Mouse (Mus musculus): Measurements from ENCODE around the gene Fdps. TPM values are rescaled to one million over a fixed set of nuclear protein-coding genes. Genes with fewer than 3 reads are reported as not detected.
A peak's percentile ranks its signal among the peaks of the same experiment; 100 is the strongest.

Gene Fdps
- polyA plus RNA-seq, 1 experiment from 2014 or later, result 577 TPM

DNA sequence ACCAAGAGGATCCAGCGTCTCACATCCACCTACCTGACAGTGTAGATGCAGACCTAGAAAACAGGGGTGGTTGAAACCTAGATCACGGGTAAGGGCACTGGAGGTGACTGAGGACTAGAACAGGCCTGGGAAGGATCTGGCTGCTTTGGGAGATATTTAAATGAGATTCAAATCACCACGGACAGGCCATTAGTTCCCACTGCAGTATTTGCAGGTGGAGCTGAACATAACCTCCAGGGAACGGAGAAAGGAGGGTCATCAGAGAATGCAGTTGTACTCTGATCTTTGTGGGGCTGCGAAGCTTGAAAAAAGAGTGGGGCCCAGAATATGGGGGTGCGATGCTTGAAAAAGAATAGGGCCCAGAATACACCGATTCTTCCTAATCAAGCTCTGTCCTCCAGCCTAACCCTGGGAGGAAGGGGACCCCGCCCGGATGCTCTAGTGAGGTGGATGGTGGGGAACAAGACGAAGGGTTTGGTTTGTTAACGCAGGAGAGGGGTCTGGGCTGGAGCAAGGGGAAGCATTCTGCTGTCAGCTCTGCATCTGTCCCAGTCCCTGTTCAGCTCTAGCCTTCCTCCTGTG lies 9.2 kb downstream of the Fdps start:
- Histone ChIP-seq H3K9ac (ENCODE audit: low read depth, low read length) (peak overlapping the region; percentile 86), H3K4me3 (ENCODE audit: low read depth, low read length) (peak overlapping the region; percentile 82), H3K4me1 (ENCODE audit: control insufficient read depth, insufficient read depth, low read length) (peaks cover 19% of the 10 kb centered on the region), H3K4me2 (ENCODE audit: low read length) (peak overlapping the region; percentile 97), H3K9me3 (replicated peaks; ENCODE audit: control insufficient read depth, low read length, poor library complexity, severe bottlenecking) (no peaks in the 10 kb centered on the region), H3K27ac (ENCODE audit: low read length) (peak overlapping the region; percentile 74), H3K27me3 (ENCODE audit: control insufficient read depth, insufficient read depth, low read depth, low read length) (no peaks in the 10 kb centered on the region), H3K36me3 (ENCODE audit: control insufficient read depth, insufficient read depth, low read length) (peaks cover 36% of the 10 kb centered on the region)
- ATAC-seq, result peak; percentile 32
- WGBS, result 11% methylated on average over 11 of the region's 11 CpGs

DNA sequence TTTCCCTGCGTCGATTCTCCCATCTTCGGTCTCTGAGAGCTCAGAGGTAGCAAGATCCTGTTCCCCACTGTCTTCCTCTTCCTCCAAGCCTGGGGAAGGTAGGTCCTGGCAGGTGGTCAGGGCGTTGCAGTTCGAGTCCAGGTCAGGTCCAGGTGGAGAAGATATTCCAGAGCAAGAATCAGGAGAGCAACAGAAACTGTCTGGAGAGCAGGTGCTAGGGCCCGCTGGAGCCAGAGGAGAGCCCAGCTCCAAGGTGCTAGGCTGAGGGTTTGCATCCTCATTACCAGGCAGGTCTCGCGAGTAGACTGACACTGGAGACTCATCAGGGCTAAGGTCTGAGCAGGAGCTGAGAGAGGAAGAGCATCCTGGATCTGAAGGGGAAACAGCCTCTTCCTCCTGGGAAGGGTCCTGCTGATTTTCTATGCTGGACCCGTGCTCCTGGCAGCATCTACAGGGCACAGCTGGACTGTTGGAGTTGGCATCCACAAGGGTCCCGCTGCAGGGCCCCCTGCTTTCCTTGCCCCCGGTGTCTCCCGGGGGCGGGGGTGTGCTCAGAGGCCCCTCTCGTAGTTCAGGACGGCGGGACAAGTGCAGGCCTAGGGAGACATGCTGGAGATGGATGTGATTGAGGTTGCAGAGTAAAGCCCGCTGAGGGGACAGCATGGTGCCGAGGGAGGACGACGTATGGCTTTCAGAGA lies 9.8 kb downstream of the Fdps start:
- no peak for ATAC-seq
- Histone ChIP-seq H3K9ac (ENCODE audit: low read depth, low read length) (peak overlapping the region; percentile 86), H3K4me1 (ENCODE audit: control insufficient read depth, insufficient read depth, low read length) (peaks cover 19% of the 10 kb centered on the region), H3K36me3 (ENCODE audit: control insufficient read depth, insufficient read depth, low read length) (peaks cover 36% of the 10 kb centered on the region), H3K4me3 (ENCODE audit: low read depth, low read length) (peak overlapping the region; percentile 82), H3K27ac (ENCODE audit: low read length) (peak overlapping the region; percentile 79), H3K9me3 (replicated peaks; ENCODE audit: control insufficient read depth, low read length, poor library complexity, severe bottlenecking) (no peaks in the 10 kb centered on the region), H3K4me2 (ENCODE audit: low read length) (peak overlapping the region; percentile 97), H3K27me3 (ENCODE audit: control insufficient read depth, insufficient read depth, low read depth, low read length) (no peaks in the 10 kb centered on the region)
- WGBS, result 7% methylated on average over 20 of the region's 20 CpGs

DNA sequence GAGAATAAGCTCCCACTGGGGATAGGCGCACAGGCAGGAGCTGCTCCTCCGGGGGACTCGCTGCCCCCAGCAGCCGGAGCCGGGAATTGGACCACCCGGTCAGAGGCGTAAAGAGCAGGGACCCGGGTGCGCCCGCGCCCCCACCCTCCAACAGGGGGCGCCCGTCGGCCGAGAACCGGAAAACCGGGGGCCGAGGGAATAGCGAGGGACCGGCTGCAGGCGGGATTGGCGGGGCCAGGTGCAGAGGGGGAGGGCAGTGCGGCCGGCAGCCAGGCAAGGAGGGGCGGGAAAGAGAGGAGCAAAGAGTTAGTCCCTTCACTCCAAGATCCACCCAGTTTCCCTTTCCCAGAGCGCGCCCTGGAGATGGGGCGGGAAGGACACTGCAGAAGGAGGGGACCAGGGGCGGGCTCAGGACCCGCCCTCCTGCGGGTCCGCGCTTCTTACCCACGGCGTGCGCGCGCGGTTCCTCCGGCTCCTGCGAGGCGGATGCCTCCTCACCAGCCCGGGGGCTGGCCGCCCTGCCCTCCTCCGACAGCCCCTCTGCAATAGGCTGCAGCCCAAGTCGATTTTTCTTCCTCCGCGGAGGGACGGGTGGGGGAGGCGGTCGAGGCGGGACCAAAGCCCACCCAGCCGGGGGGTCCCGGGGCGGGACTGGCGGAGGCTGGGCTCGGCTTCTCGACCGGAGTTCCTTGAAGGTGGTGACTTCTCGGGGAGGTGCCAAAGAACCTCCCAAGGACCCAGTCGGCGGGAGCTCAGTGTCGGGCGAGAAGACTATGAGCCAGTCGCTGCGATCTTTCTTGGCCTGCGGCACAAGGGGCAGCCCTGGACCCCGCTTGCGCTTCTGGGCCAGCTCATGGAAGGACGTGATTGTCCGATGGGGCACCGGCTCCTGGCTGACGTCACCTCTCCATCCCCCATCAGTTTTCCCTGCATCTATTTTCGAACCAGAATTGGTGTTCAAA lies 10.8 kb downstream of the Fdps start:
- ATAC-seq, result peak; percentile 46
- Histone ChIP-seq H3K27me3 (ENCODE audit: control insufficient read depth, insufficient read depth, low read depth, low read length) (no peaks in the 10 kb centered on the region), H3K4me1 (ENCODE audit: control insufficient read depth, insufficient read depth, low read length) (peaks cover 19% of the 10 kb centered on the region), H3K36me3 (ENCODE audit: control insufficient read depth, insufficient read depth, low read length) (peaks cover 35% of the 10 kb centered on the region), H3K9ac (ENCODE audit: low read depth, low read length) (peak overlapping the region; percentile 86), H3K4me2 (ENCODE audit: low read length) (peak overlapping the region; percentile 97), H3K27ac (ENCODE audit: low read length) (peak overlapping the region; percentile 79), H3K4me3 (ENCODE audit: low read depth, low read length) (peak overlapping the region; percentile 82), H3K9me3 (replicated peaks; ENCODE audit: control insufficient read depth, low read length, poor library complexity, severe bottlenecking) (no peaks in the 10 kb centered on the region)
- WGBS, result under 1% methylated on average over 61 of the region's 74 CpGs

DNA sequence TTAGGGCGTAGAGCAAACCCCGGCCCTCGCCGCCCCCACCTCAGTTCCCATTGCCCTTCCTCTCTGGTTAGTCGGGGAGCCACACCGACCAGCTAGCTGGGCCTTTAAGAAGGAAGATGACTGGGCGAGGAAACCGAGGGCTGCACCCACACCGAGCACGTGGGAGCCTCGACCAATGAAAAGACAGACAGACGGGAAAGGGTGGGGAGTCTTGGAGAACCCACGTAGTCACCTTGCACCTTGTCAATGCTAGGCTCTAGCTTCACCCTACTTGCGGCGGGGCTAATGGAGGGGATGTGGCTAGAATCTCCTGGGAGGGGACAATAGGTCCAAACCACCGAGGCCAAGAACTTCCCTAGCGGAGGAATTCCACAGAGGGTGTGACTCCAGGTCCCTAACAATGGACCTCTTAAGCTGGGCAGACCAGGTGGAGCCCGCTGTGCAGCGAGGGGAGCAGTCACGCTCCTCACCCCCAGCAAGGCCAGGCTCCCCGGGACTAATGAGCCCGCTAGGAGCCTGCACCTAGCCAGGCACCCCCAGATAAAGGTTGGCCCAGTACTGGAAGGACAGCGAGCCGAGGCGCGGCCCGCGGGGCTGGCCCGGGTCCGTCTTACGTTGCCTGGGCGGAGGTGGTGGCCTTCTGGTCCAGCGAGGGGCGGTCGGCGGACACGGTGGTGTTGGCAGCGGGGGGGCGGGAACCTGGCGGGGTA lies 11.7 kb downstream of the Fdps start:
- Histone ChIP-seq H3K27me3 (ENCODE audit: control insufficient read depth, insufficient read depth, low read depth, low read length) (no peaks in the 10 kb centered on the region), H3K4me2 (ENCODE audit: low read length) (peak overlapping the region; percentile 97), H3K4me3 (ENCODE audit: low read depth, low read length) (peak overlapping the region; percentile 82), H3K9ac (ENCODE audit: low read depth, low read length) (peak overlapping the region; percentile 86), H3K27ac (ENCODE audit: low read length) (peak overlapping the region; percentile 79), H3K9me3 (replicated peaks; ENCODE audit: control insufficient read depth, low read length, poor library complexity, severe bottlenecking) (no peaks in the 10 kb centered on the region), H3K36me3 (ENCODE audit: control insufficient read depth, insufficient read depth, low read length) (peaks cover 32% of the 10 kb centered on the region), H3K4me1 (ENCODE audit: control insufficient read depth, insufficient read depth, low read length) (peaks cover 19% of the 10 kb centered on the region)
- under 1% methylated on average over 37 of the region's 40 CpGs for WGBS
- peak; percentile 73 for ATAC-seq

DNA sequence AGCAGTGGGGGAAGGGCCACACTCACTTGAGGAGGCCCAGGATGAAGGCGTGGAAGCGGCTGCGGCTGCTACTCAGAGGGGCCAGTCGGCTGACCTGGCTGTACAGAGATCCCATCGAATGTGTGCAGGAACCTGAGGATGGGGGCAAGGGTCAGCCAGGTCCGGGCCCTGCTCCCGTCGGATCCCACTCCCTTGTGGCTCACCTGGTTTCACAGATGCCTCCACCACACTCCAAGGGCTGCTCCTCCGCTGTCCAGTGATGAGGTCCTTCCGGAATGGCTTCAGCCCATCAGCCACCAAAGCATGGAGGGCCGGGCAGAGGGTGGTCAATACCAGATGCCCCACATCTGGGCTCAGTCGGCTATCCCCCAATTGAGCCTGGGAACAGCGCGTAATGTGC lies 12.8 kb downstream of the Fdps start:
- H3K9ac ChIP-seq (ENCODE audit: low read depth, low read length), result peak overlapping the region; percentile 86; the same call in 1 of the 2 replicates

DNA sequence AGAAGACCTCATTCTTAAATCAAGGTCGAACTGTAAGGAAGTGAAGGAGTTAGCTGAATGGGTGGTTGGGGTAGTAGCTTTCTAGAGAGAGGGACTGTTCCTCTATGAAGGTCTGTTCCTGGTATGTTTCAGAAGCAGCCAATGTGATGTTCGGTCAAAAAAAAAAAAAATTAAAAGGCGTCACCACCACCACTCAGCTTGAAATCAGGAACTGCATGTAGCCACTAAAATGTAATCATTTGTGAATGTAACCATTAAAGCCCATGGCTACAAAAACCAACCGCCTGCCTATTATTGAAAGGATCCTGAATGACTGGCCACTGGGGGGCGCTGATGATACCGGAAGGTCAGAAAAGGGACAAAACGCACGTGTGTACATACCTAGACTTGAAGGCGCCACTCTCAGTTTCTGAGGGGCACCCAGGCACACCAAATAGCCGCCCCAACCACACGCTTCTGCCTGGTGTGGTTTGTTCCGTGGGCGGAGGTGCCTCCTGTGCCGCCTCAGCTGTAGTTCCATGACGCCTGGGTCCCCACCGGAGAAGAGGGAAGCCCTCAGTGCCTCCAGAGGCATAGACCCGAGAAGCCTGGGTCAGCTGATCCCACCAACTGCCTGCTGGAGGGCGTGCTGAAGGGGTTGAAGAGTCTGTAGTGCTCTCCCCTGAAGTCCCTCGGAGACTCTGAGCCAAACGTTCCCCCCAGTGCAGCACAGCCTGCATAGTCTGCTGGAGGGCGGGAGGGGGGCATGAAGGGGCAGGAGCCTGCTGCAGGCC lies 14.2 kb downstream of the Fdps start:
- no peak for ATAC-seq
- WGBS, result 25% methylated on average over 19 of the region's 21 CpGs
- Histone ChIP-seq H3K4me3 (ENCODE audit: low read depth, low read length) (no peak overlapping the region), H3K36me3 (ENCODE audit: control insufficient read depth, insufficient read depth, low read length) (peaks cover 33% of the 10 kb centered on the region), H3K9ac (ENCODE audit: low read depth, low read length) (no peak overlapping the region), H3K4me1 (ENCODE audit: control insufficient read depth, insufficient read depth, low read length) (peaks cover 19% of the 10 kb centered on the region), H3K27me3 (ENCODE audit: control insufficient read depth, insufficient read depth, low read depth, low read length) (no peaks in the 10 kb centered on the region), H3K27ac (ENCODE audit: low read length) (no peak overlapping the region), H3K9me3 (replicated peaks; ENCODE audit: control insufficient read depth, low read length, poor library complexity, severe bottlenecking) (no peaks in the 10 kb centered on the region), H3K4me2 (ENCODE audit: low read length) (no peak overlapping the region)

More for the DNA sequence above, 12.8 kb downstream of the Fdps start:
- Histone ChIP-seq H3K36me3 (ENCODE audit: control insufficient read depth, insufficient read depth, low read length) (peaks cover 31% of the 10 kb centered on the region), H3K27ac (ENCODE audit: low read length) (no peak overlapping the region), H3K4me1 (ENCODE audit: control insufficient read depth, insufficient read depth, low read length) (peaks cover 19% of the 10 kb centered on the region), H3K4me2 (ENCODE audit: low read length) (peak overlapping the region; percentile 97), H3K27me3 (ENCODE audit: control insufficient read depth, insufficient read depth, low read depth, low read length) (no peaks in the 10 kb centered on the region), H3K9me3 (replicated peaks; ENCODE audit: control insufficient read depth, low read length, poor library complexity, severe bottlenecking) (no peaks in the 10 kb centered on the region), H3K4me3 (ENCODE audit: low read depth, low read length) (no peak overlapping the region; the same call in 1 of the 2 replicates)
- no peak for ATAC-seq
- 62% methylated on average over 14 of the region's 14 CpGs for WGBS

DNA sequence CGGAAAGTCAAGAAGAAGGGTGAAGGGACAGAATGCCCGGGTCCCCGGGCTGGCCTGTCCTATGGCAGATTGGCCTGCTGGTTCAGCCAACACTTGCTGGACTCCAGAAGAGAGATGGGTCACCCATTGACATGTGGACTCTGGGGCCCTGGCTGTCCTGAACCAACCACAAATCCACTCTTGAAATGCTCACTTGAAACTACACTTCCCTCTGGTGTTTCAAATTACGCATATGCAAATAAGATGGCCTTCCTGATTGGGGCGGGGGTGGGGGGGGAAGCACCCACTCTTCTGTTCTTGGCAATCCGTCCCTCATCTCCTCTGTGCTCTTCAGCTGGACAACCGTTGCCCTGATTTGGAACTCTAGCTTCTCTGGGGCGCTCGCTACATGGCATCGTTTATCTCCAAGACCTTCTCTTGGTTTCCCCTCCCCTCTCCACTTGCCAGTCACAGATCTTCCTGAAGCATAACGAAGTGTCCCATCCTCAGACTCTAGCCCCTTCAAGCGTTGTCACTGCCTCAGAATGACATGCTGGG lies 17.0 kb downstream of the Fdps start:
- H3K36me3 ChIP-seq (ENCODE audit: control insufficient read depth, insufficient read depth, low read length), result peaks cover 33% of the 10 kb centered on the region
- 89% methylated on average over 12 of the region's 12 CpGs for WGBS

DNA sequence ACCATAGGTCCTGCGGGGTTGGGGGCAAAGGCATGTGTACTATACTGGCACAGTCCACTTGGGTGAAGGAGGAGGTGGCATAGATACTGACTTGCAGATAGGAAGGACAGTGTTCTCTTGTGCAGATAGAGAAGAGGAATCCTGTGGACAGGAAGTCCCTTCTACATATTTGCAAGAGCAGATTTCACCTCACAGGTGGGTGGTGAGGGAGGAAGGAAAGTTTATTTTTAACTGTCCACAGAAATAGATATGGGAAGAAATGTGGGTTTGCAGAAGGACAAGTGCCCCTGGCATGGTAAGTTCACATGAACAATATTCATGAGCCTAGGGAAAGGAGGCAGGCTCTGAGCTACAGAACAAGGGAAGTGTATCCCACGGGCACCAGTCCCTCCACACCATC lies 17.6 kb downstream of the Fdps start:
- no peaks in the 10 kb centered on the region for H3K9me3 ChIP-seq (replicated peaks; ENCODE audit: control insufficient read depth, low read length, poor library complexity, severe bottlenecking)
- H3K27me3 ChIP-seq (ENCODE audit: control insufficient read depth, insufficient read depth, low read depth, low read length), result no peaks in the 10 kb centered on the region
- H3K27ac ChIP-seq (ENCODE audit: low read length), result no peak overlapping the region
- H3K4me1 ChIP-seq (ENCODE audit: control insufficient read depth, insufficient read depth, low read length), result peaks cover 2% of the 10 kb centered on the region
- H3K4me2 ChIP-seq (ENCODE audit: low read length), result no peak overlapping the region
- ATAC-seq, result no peak
- H3K36me3 ChIP-seq (ENCODE audit: control insufficient read depth, insufficient read depth, low read length), result peaks cover 37% of the 10 kb centered on the region
- no peak overlapping the region for H3K9ac ChIP-seq (ENCODE audit: low read depth, low read length)
- H3K4me3 ChIP-seq (ENCODE audit: low read depth, low read length), result no peak overlapping the region
- 82% methylated on average over 2 of the region's 2 CpGs for WGBS

More for the DNA sequence above, 17.0 kb downstream of the Fdps start:
- Histone ChIP-seq H3K9me3 (replicated peaks; ENCODE audit: control insufficient read depth, low read length, poor library complexity, severe bottlenecking) (no peaks in the 10 kb centered on the region), H3K27ac (ENCODE audit: low read length) (no peak overlapping the region), H3K27me3 (ENCODE audit: control insufficient read depth, insufficient read depth, low read depth, low read length) (no peaks in the 10 kb centered on the region), H3K4me1 (ENCODE audit: control insufficient read depth, insufficient read depth, low read length) (peaks cover 8% of the 10 kb centered on the region), H3K9ac (ENCODE audit: low read depth, low read length) (no peak overlapping the region), H3K4me3 (ENCODE audit: low read depth, low read length) (no peak overlapping the region), H3K4me2 (ENCODE audit: low read length) (no peak overlapping the region)
- no peak for ATAC-seq

All from midbrain, embryonic 16.5 days (tissue).